Mouse (Mus musculus): ENCODE results near the gene Tmem132b.
A peak's percentile ranks its signal among the peaks of the same experiment; 100 is the strongest.

Gene Tmem132b

DNA sequence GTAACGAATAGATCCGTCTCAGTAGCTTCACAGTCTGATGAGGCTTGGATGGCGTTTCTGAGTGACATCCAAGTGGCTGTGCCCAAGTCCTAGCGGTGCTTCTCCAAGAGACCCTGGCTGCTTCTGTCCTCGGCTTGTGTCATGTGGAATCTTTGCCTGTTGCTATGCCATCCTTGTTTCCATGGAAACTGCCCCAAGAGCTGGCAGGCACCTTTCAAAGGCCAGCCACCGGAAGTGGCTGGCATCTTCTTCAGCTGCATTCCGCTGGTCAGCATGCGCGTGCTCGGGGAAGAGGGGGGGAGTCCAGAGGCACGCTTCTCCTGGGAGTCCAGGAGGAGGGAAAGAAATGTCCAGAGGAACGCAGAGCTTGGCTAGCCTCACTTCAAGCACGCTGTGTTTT lies 144.0 kb downstream of the Tmem132b start:
- DNase-seq (ENCODE audit: low spot score in 2 of 2) = peak; percentile 43 to 69

DNA sequence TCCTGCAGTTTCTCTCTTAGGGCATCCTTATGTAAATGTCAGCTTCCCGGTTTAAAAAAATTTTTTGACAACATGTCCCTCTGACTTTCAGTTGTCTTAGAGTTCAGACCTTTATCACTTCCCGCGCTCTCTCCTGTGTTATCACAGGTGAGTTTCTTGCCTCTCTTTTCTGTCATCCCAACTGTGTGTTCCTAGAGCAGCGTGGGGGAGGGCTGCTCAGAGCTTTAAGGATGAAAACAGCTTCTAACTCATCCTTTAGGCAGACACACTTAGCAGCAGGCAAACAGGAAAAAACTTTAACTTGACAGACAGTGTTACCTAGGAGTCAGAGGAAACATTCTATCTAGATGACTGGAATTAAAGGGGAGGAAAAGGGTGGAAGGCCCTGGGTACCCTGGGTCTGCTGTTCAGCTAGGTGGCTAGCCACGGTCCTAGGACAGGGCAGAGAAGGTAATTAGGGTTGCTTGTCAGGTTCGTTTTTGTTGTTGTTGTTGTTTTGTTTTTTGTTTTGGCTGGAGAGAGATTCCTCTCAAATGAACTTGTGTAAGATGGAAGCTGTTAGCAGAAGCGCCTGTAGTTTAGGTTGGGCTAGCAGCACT lies 144.6 kb downstream of the Tmem132b start:
- DNase-seq (ENCODE audit: low spot score in 2 of 2) = no peak

DNA sequence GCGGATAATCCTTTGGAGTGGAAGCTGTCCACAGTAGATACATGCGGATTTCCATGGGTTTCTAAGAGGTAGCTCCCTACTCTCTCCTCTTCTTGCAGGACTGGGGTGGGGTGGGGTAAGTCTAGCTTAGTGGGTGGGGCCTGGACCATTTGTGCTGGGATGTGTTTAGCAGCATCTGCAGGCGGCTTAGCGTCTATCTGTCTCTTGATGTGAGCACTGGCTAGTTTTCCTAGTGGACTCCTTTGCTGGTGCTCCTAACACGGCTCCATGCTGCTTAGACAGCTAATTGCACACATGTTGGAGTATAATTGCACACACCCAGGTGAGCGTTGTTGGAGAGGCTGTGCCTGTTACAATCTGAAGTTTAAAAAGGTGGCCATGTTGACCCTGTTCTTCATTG lies 149.3 kb downstream of the Tmem132b start:
- no peak for DNase-seq (ENCODE audit: low spot score in 2 of 2)

DNA sequence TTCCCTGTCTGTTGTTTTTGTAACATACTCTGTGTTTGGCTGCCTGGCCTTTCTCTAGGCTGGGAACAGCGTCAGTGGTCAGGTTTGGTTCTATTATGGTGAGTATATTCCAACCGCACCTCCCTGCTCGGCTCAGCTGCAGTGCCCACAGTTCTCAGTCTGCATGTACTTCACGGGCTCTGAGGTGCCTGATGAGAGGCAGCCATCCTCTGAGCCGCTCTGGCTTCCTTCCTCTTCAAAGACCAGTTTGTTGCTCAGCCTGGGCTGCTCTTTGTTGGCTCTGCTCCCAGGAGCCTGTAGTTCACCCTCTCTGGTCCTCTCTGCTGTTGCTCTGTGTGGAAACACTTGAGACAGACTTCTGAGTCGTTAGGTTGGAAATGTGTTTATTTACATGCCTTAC lies 151.9 kb downstream of the Tmem132b start:
- DNase-seq (ENCODE audit: low spot score in 2 of 2) = no peak

DNA sequence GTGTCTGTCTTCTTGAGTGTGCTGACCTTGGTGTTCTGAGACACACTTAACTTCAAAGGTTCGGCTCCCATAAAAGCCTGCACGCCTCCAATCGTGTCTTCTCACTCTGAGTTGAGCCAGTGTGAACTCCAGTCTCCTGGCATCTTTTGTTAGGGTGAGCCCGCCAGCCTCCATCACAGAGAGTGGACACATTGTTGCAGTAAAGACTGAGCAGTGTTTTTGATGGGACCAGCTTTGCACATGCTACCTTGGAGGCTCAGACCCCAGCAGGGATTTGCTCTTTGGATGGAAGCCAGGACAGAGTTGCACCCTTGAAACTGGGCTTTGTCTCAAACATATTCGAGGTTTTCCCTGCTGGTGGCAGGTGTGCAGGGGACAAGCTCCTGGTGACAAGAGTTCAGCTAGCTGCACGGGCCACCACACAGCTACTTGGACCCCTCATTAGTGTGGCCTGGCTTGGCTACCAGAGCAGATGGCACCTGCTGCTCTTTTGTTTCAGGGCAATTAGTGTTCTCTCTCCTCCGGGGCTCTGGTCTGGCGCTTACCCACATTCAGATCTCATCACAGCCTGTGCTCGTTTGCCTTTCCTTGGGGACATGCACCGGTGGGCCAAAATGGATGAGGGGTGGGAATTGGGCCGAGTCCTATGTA lies 154.2 kb downstream of the Tmem132b start:
- no peak for DNase-seq (ENCODE audit: low spot score in 2 of 2)

DNA sequence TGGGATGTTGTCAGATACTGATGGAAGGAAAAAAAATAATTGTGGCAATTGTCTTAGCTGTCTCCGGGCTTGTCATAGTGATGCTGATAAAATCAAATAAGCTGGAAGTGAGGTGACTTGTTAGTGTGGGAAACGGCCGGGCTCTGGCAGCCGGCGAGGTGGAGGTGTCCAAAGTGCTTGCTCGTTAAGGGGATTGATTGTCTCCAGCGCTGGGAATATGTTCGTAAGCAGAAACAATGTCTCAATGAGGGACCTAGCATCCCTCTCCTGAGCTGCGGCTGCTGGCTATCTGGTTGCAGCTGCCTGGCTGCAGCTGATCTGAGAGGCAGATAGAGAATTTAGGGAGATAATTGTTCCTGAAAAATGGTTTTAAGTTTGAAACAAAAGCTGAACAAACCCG lies 161.0 kb downstream of the Tmem132b start:
- DNase-seq (ENCODE audit: low spot score in 2 of 2) = no peak

DNA sequence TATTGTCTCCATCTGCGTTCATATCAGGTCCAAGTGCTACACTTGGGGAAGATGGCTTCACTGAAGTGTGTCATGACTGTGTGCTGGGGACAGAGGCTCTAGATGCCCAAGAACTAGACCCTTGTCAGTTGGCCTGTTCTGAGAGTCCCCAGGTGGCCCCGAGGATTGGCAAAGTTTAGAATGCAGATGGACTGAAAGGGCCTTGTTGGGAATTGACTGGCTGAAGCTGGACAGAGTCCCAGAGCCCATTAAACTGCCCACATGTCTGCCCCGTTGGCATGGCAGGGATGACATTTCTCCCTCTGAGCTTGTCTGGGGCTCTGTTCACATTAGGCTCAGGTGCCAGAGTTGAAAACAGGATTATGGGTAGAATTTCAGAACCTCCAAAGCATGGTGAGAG lies 167.8 kb downstream of the Tmem132b start:
- DNase-seq (ENCODE audit: low spot score in 2 of 2) = no peak

DNA sequence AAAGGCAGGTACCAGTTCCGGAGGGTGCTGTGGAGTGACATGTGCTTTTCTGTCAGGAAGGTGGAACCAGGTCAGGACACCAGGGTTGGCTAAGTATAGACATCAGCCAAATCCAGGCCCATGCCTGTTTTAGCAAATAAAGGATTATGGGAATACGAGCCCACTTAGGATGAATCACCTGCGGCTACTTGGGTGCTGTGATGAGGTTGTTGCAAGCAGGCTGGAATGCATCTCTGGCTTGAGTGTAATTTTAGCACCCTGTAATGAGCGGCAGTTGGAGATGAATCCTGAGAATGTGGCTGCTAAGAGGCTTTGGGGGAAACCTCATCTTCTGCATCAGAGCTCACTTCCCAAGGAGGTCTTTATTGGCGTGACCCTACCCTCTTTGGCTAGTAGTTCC lies 168.7 kb downstream of the Tmem132b start:
- DNase-seq (ENCODE audit: low spot score in 2 of 2) = no peak

DNA sequence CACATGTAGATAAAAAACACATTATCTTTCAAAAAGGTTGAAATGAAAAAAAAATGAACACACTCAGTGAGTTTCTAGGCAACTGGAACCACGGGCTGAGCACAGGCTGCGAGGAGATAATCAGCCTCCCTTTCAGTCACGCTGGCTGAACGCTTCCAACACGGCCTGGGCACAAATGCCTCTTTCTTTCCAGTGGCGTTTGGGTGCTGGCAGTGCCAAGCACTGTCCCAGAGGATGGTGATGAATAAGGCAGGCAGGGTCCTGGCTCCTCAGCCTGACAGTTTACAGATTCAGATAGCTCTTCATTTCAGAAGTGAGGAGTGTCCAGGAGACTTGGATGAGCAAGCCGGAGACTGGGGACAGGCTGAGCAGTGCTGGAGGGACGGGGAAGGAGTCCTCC lies 173.8 kb downstream of the Tmem132b start:
- DNase-seq (ENCODE audit: low spot score in 2 of 2) = peak; percentile 48 to 58

DNA sequence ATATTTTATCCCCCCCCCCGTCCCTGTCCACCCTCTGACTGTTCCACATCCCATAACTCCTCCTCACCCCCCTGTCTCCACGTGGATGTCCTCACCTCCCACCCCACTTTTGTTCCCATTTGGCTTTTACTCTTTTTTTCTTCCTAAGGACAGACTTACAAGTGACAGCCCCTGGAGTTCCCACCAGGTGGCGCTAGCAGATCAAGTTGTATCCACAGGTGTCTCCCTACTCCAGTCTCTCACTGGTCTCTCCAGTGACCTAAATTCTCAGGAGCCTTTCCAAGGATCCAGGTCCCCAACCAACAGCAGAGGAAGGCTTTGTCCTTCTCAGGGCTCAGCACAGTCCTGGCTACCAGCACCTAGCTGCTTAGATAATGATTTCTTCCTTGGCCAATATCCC lies 177.6 kb downstream of the Tmem132b start:
- DNase-seq (ENCODE audit: low spot score in 2 of 2) = peak; percentile 60 to 63

DNA sequence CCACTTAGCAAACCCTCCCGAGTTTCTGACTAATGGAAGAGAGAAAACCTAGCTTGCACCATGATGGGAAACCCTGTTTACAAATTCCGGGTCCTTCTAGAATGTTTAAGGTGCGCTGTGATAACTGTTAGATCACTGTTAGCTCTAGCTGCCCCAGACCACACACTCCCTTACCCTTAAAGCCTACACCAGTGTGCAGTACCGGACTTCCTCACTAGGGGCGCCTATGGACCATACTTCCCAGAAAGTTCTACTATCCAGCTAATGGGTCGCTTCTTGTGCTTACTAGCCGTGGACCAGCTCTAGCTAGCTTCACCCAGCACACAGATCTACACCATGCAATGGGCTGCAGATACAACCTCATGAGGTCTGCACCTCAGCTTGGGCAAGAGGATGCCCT lies 195.2 kb downstream of the Tmem132b start:
- no peak for DNase-seq (ENCODE audit: low spot score in 2 of 2)

DNA sequence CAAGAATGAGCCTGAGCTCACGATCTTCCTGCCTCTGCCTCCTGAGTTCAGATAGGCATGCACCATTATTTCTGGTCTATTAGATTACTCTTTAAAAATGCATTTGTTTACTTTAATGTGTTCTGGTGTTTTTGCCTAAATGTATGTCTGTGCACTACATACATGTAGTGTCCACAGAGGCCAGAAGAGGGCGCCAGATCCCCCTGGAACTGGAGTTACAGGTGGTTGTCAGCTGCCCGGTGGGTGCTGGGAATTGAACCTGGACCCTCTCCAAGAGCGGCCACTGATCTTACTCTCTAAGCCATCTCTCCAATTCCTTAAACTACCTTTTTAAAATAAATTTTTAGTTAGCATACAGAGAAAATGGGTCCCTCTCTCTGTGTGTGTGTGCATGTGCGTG lies 195.9 kb downstream of the Tmem132b start:
- no peak for DNase-seq (ENCODE audit: low spot score in 2 of 2)

DNA sequence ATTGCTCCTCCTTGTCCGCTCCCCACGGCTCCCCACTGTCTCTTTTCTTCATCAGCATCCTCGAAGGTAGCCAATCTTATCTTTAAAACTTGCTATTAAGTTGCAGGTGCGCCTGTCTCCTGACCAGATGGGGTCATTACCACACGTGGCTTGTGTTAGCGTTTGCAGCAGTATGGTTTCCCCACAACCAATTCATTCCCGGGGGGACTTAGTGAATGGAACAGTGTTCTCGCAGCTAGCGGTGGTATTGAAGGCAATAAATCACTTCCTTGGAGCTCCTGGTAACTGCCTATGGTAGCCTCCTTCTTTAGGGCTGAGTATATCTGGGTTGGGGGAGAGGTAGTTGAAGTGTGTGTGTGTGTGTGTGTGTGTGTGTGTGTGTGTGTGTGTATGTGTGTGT lies 196.4 kb downstream of the Tmem132b start:
- DNase-seq (ENCODE audit: low spot score in 2 of 2) = no peak

DNA sequence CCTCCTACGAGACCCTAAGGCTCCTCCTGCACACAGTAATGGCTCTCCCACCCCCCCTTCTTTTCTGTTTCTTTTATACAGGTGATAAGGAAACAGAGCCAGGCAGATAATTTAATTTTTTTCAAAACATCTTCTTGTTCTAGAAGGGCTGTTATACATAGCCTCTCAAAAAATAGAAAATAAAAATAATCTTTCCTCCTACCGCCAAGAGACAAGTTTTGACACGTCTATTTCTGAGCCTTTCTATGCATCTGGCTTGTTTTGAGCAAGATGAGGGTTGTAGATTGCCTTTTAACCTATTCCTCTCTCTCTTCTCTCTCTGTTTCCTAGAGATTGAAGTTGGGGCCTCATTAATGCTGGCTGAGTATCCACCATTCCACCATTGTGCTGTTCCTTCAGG lies 196.9 kb downstream of the Tmem132b start:
- DNase-seq (ENCODE audit: low spot score in 2 of 2) = no peak

DNA sequence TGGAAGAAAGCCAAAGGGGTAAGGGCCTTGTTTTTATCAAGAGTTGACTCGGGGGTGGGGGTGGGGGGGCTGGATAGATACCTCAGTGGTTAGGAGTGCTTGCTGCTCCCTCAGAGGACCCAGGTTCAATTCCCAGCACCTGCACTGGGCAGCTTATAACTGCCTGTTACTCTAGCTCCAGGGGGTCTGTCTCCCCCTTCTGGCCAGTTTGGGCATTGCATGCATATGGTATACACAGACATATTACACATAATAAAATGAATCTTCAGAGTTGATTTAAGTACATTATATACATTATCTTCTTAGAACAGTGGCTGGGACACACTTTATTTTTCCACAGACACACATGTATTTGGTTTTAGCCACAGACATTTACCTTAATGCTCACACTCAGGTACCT lies 202.2 kb downstream of the Tmem132b start:
- no peak for DNase-seq (ENCODE audit: low spot score in 2 of 2)

DNA sequence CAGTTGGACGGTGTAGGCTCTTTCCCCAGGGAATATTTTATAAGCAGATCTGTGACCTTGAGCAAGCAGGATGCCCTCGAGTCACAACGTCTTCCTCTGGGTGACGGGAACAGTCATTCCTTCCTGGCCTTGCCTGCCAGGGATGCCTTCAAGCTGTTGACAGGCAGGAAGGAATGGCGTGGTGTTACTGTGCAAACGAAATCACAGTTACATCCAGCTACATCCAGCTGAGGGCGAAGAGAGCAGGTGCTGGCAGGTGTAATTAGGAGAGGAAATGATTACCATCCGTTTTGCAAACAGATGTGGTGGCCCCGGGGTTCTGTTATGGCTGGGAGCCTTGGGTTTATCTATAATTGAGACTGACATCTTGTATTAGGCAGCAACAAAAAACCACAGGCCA lies 205.5 kb downstream of the Tmem132b start:
- DNase-seq (ENCODE audit: low spot score in 2 of 2) = no peak

DNA sequence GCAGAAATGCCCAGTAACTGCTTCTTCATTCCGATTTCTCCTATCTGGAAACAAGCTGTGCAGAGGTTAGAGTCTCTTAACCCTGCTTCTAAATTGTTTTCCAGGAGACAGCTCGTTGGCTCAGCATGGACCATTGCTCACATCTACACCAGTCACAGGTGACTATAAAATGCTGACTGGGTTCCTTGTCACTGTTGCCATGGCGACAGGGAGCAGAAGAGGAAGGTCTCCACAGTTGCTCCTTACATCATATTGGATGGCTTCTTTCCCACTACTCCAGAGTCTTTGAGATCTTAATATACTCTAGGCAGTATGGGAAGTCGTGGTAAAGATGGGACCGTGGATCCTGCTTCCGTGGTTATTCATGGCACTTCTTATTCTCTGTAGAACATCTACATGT lies 211.9 kb downstream of the Tmem132b start:
- no peak for DNase-seq (ENCODE audit: low spot score in 2 of 2)

DNA sequence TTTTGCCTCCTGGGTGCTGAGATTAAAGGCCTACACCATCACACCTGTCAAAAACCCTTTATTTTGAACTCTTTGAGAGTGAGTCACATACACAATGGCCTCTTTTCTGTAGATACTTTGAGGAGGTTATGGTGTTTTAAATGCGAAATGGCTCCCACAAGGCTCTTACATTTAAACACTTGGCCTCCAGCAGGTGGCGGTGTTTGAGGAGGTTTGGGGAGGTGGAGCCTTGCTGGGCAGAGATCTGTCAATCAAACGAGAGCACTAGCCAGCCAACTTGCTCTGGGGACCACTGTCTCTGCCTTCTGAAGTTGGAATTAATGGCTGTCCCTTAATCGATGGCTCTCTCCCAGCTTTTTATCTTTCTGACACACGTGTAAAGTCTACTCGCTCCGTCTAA lies 214.2 kb downstream of the Tmem132b start:
- no peak for DNase-seq (ENCODE audit: low spot score in 2 of 2)

DNA sequence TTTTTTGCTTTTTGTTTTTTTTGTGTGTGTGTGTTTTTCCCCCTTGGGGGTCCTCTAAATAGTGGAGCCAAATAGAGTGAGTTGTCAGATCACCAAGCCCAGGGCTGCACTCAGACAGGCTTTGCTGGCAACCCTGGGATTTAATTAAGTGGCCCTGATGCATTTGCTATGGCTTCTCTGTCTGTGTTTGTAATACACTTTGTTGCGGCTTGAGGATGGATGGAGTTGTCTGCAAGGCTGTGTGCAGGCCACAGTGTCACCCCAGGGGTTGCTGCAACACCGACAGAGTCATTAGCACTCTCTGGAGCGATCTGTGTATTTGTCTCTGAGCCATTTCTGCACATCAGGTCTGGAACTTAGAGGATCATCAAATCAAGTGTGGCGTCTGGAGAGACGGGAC lies 219.9 kb downstream of the Tmem132b start:
- DNase-seq (ENCODE audit: low spot score in 2 of 2) = no peak

DNA sequence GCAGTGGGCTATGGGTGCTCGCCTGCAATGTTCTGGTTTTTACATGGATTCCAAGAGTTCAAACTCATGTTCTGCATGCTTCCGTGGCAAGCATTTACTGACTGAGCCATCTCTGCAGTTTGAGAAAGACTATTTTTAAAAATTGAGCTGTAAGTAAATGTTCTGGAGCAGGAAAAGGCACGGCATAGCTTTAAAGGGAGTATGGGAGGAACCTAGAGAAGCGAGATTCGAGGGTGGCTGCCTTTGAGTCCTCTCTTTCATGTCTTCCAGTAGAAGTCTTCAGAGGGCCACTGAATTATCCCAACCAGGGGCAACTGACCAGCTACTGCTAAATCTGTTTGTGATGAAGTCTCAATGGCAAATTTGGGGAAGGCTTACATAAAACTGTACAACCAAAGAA lies 221.0 kb downstream of the Tmem132b start:
- no peak for DNase-seq (ENCODE audit: low spot score in 2 of 2)

DNA sequence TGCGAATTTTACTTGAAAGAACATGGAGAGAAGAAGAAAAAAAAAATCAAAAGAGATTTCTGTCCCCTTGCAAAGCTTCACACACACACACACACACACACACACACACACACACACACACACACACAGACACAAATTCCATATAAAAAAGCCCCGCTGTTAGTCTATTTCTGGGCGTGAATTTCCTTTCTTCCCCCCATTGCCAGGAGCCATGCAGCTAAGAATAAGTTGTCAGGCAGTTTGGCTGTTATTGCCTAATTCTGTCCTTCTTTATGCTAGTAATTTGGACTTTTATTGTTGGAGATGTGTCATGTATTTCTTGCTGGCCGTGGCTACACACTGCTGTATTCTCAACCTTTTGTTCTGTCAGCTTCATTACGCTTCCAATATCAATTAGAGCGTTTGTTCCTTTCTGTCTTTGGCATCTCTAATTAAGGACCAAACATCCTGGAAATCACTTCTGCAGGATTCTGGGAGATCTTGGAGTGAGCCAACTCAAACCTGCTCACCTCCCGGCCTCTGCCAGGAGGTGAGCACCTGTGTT lies 225.5 kb downstream of the Tmem132b start:
- no peak for DNase-seq (ENCODE audit: low spot score in 2 of 2)

DNA sequence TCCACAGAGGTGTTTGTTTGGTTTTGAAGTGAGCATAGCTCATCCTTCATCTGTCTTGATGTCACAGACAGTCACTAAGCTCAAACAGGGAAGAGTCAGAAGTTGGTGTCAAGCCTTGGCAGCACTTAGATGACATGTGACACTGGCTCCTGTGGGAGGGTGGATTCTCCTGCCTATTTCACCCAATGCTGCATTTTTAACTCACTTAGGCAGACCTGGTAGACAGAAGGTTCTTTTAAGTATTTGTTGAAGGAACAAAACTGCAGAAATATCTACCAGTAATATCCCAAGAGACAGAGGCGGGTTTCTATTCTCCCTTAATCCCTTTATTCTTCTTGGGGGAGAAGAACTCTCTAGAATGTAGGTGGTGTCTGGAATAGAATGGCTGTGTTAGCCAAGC lies 226.9 kb downstream of the Tmem132b start:
- DNase-seq (ENCODE audit: low spot score in 2 of 2) = no peak

DNA sequence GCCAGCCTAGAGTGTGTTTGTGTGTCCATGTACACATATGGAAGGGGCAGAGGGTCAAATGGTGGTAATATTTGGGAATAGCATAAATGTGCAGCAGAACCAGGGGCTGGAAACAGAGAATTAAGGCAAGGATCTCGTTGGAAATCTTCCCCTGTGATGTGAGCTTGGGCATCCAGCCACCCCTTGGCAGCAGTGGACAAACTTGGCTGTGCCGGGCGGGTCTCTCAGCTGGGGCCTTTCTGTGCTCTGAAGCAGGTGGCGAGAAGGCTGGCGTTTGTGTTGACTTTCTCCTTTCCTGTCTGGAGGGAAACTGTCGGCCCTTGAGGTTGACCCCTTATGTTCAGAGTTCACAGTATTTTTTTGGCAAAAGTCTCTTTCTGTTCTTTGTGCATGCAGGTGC lies 235.4 kb downstream of the Tmem132b start:
- no peak for DNase-seq (ENCODE audit: low spot score in 2 of 2)

DNA sequence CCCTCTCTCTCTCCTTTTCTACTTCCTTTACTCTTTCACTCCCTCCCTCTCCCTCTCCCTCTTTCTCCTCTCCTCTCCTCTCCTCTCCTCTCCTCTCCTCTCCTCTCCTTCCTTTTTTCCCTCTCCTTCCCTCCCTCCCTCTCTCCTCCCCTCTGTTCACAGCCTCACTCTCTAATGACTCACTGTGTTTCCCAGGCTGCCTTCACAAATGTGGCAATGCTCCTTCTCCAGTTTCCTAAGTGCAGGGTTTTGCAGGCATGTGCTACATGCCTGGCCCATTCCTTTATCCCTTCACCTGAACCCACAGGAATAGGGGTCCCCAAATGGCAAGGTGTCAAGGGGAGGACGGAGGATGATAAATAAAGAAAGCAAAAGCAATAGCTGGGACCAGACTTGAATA lies 236.4 kb downstream of the Tmem132b start:
- DNase-seq (ENCODE audit: low spot score in 2 of 2) = no peak

Measured in right cerebral cortex, postnatal 36 days (tissue).